Mouse (Mus musculus) lung, postnatal 4 days (tissue): ENCODE data around the gene Ephx3.

Source experiments
- DNase-seq, 2 experiments: peaks; one replicate each; pipeline ENCODE4 v3.0.0; 2021

Gene Ephx3

DNA sequence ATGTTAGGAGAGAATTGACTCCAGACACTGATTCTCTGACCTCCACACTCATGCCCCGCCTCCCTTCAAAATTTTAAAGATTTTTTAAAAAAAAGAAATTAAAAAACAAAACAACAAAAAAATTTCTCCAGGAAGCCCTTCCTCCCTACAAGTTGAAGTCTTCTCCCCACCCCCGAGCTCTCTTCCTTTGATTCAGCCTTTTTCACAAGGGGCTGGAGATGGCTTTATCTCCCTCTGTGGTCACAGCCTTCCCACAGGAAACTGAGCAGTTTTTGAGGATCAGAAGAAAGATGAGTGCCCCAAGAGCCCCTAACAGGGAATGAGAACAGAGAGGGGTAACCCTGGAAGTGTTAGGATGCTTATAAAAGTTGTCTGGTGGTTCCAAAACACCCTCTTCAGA, 16.9 kb downstream of the Ephx3 start:
- DNase-seq, result no peak

DNA sequence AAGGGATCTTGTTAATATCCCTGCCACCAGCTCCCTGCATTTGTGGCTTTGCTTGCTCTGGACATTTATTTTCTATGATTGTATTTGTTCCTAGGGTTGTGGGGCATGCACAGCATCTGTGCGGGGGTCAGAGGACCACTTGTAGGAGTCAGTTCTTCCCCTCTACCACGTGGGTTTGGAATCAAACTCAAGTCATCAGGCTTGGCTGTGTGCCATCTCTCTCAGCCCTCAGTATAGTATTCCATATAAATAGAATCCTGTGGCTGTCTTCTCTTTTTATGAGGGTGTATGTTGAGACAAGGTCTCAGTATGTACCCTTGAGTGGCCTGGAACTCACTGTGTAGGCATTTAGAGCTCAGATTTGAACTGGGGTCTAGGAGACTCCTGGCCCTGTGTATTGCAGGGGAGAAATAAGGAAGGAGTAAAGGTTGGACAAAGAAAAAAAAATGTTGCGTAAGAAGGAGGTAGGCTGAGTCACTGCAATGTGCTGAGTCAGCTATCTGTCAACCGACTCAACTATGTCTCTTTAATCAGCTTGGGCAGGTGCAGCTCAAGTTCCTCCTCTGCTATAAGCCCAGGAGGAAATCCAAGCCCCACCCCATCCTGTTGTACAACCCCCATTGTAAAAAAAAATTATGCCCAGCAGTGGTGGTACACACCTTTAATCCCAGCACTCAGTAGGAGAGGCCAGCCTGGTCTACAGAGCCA, 19.7 kb downstream of the Ephx3 start:
- no peak for DNase-seq

DNA sequence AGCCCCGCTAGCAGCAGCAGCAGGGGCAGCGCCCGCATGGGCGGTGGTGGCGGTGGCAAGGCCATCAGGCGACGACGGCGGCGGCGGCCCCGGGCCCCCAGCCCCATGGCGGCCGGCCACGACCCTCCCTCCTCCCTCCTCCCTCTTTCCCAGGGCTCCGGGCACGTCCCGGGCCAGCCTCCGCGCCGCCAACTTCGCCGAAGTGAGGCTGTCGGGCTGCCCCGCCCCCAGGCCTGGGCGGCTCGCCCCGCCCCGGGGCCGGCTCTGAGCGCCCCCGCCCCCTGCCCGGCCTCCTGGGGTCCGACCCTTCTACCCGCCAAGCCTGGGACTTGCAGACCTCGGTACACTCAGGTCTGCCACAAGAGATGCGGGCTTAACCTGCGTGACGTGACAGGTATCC, 22.7 kb downstream of the Ephx3 start, which contains the start of gene Notch3:
Gene Notch3, minus strand, starts transcription at position 166 of the 400 bp plus-strand sequence.
- DNase-seq, result peak; percentile 72 to 85

DNA sequence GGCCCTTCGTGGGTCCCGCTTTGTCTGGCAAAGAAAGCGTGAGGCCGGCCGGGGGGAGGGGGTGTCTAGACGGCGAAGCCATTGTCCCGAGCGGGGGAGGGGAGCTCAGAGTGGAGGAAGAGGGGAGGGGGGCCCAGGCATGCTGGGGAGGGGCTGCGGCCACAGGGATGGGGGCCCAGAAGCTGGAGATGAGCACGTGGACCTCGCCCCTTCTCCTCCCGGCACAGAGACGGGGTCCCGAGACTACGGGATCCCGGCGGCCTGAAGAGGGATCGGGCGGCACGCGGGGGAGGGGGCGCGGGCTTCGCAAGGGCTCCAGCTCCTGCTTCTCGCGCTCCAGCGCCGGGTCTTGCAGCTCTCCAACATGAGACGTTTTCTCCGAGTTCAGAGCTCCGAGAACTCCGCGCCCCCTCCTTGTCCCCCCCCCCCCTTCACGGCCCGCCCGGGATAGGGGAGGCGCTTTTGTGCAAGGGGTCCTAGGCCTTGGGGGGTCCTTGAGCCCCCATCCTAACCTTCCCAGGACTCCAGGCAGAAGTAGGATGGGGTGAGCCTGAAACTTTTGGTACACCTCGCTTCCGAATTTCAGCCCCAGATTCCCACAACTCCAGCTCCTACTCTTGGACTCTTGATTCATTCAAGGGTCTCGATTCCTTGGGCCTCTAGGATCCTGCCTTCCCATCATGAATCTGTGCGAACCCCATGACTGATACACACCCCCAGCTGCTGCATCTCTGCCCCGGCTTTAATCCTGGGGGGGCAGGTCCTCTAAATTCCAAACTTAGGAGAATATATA, 23.4 kb downstream of the Ephx3 start:
- DNase-seq, result peak; percentile 74 to 78

DNA sequence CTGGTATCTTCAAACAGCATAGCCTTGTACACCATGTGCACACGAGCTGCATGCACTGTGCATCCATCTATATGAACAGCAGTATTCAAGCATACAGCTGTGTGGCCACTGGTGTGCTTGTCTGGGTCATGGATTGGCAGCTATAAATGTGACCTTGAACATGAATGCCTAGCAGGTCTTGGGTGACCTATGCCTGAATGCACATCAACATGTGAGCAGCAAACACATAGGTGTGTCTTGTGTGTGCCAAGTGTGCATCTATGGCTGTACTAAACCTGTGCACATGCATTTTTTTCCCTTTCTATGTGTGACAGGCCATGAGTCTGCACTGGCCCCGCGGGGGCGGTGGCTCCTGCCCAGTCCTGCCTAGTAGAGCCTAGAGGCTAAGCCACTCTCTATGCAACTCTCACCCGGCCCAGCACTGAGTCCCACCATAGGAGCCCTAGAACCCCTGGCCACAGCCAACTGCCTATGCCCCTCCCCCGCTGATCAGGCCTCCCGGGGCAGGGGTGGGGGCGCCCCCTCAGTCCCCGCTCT, 24.0 kb downstream of the Ephx3 start:
- DNase-seq, result peak in 1 of 2 experiments; percentile 27

DNA sequence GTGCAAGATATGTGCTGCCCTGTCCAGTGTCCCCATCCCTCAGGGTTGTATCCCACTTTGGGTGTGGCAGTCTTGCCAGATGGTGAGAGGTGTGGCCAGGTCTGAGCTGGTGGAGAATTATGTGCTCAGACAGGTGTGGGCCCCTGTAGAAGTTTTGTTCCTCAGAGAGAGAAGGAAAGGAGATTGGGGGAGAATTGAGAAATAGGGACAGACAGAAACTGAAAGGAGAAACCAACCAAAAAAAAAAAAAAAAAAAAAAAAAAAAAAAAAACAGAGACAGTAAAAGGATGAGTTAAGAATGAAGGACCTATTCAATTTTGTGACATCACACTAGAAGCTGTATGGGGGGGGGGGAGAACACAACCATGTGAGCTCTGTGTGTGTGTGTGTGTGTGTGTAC, 24.6 kb downstream of the Ephx3 start:
- no peak for DNase-seq

DNA sequence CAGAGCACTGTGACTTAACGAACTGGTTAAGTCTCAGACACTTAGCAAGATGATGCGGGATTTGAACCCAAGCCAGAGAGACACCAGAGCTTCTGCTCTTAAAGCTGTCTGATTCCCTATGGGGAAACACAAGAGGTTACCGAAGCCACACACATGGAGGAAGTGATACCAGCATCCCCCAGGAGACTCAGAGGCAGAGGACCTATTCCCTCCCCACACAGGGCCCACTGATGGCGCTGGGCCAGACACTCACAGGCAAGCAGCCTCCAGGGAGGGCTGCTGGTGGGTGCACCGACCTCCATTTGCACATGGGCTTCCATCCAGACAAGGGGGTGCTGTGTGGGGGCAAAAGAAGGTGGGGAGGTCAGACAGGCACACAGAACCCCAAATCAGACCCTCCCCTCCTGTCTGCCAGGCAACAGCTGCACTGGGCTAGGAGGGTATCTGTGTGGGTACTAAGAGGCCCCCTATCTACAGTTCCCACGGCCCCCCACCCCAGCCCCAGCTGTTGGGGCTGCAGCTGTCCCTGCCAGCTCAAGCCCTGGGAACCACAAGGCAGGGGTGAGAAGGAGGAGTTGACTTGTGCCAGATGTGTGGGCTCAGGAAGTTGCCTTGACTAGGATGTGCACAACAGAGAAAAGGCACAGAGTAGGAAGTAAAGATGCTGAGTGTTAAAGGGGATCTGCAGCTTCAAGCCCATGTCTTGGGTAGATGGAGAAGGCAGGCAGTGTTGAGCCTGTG, 25.3 kb downstream of the Ephx3 start:
- DNase-seq, result peak; percentile 43 to 63

DNA sequence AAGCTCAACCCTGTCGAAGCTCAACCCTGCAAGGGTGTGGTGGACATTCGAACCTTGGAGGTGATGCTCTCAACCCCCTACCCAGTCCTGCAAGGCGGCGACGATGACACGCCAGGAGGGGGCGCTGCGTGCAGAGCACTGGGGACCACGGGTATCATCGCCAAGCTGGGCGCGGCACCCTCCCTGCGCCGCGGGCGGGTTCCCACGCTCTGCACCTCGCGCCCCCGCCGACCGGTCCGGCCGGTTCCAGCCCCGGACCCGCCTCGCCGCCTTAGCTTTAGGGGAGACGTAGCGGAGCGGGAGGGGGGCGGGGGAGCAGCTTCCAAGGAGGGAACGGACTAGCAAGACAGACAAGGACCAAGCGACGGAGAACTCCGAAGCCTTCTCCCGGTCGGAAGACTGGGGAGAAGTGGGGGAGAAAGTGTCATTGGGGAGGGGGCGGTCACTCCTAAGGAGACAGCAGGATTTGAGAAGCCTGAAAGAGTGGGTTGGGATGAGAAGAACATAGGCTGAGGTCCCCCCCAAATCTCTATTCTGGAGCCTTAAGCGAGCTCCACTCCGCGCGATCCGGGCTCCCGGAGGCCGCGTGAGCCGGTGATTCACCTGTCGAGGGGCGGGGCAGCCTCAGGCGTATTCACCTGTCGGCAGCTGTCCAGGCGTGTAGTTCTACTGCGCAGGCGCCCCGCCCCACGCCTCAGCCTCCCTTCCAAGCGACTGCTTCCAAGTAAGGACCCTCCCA, 27.1 kb downstream of the Ephx3 start:
- DNase-seq, result peak; percentile 84 to 87

DNA sequence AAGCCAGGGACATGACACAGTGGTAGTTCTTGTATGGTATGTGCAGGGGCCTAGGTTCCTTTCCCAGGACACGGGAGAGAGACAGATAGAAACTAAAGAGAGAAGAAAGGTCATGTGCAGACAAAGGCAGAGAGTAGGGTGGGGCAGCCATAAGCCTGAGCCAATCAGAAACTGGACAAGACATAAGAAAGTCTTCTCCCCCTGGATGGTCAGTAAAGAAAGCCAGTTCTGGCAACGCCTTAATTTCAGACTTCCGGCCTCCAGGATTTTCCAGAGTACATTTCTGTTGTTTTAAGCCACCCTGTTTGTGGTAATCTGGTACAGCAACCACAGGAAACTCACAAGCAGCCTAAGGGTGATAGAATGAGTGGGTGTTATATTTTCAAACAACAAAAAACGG, 28.5 kb downstream of the Ephx3 start:
- no peak for DNase-seq

DNA sequence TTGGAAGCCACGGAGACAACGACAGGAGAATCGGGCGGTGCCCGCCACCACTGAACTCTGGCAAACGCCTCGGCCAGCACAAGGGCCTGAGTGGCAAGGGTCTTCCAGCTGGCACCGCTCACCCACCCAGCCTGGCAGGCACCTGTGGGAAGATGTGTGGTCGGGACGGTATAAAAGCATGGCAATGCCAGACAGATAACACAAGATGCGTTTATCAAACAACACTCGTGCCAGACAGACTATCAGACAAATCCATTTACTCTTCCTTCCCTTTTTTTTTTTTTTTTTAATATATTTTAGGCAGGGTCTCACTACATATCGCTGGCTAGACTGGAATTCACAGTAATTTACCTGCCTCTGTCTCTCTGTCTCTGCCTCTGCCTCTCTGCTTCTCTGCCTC, 30.5 kb downstream of the Ephx3 start:
- DNase-seq, result no peak

DNA sequence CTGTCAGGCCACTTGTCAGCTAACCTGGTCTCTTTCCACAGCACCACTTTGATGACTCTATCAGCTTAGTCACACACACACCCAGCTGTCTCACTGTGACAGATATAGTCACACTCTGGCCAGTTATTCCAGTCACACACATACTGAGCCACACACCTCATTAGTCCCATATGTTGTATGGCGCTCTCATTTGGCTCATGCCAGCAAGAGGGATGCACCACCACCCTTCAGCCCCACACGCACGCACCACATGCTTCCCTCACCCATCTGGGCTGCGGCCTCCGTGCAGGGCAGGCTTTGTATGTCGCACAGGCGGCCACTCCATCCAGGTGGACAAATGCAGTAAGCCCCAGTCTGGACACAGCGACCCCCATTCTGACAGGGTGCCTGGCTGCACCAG, 42.6 kb downstream of the Ephx3 start:
- no peak for DNase-seq

DNA sequence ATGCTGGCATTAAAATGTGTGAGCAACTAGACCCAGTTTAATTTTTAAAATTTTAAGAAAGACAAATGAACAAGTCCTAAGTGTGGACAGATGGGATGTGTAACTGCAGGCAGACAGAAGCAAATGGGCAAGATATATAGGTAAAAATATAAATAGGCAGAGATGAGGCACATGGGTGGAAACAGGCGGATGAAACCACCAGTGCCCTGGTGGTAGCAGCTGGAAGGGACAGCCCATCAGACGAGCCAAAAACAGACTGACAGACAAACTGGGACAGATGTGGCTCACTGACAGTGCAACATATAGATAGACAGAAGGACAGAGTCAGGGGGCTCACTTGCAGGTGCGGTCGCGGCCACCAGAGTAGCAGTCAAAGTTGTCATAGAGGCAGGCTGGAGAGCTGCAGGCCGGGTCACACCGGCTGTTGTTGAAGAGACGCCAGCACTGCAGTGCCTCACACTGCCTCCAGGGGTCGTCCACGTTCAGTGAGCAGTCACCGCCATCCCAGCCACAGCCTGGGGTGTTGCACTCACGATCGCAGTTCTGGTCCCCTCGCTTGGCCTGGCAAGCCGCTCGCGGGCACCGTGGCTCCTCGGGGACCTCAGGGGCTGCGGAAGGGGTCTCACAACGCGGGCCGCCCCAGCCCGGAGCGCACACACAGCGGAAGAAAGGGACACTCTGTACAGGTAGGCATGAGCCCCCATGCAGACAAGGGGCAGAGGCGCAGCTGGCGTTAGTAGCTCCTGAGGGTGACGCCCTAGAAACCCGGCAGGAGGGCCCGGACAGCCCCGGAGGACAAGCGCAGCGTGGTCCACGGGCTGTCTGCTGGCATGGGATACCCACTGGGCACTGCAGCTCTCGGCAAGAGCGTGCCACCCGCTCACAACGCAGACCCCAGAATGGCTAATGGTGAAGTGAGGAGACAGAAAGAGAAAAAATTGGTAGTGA, 46.2 kb downstream of the Ephx3 start:
- peak; percentile 85 to 90 for DNase-seq

DNA sequence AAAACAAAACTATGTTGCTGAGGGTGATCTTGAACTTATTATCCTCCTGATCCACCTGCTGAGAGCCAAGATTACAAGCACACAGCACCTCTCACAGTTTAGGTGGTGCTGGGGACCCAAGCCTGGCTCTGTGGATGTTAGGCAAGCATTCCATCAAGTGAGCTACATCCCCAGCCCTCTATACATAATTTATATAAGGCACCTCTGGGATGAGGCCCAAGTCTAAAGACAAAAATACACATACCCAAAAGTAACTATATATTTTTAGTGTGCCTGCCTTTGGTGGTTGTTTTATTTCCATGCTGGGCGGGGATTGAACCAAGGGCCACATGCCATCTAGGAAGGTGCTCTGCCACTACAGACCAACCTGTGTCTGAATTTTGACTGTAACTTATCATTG, 47.1 kb downstream of the Ephx3 start:
- DNase-seq, result no peak
